Mouse (Mus musculus) stomach, embryonic 15.5 days (tissue): ENCODE results near the gene Mettl26. TPM values are rescaled to one million over a fixed set of nuclear protein-coding genes. Genes with fewer than 3 reads are reported as not detected.

Experiments
- ATAC-seq: fragments of 200-750 bp; cut with Nextera tagmentation; 2 replicates; pipeline ENCODE4 v1.8.0; 2017; ENCODE audit warnings: low read depth, moderate number of reproducible peaks, moderate TSS enrichment; ENCODE audit not compliant: insufficient read depth, low FRiP score
- H3K27ac ChIP-seq: fragments of 300-500 bp; sonication (generic); 2 replicates; pipeline ENCODE4 v1.5.1; 2015; ENCODE audit warnings: mild to moderate bottlenecking, inconsistent platforms
- H3K27me3 ChIP-seq: fragments of 300-500 bp; sonication (generic); replicated peaks from 2 replicates; pipeline ENCODE4 v1.6.1; 2015; ENCODE audit warnings: inconsistent platforms
- H3K36me3 ChIP-seq: fragments of 300-500 bp; sonication (generic); 2 replicates; pipeline ENCODE4 v1.6.1; 2015; ENCODE audit warnings: inconsistent platforms
- H3K4me1 ChIP-seq: fragments of 300-500 bp; sonication (generic); 2 replicates; pipeline ENCODE4 v1.6.1; 2015; ENCODE audit warnings: inconsistent platforms
- H3K4me2 ChIP-seq: fragments of 300-500 bp; sonication (generic); 2 replicates; pipeline ENCODE4 v1.6.1; 2015; ENCODE audit warnings: mild to moderate bottlenecking, inconsistent platforms
- H3K4me3 ChIP-seq: fragments of 300-500 bp; sonication (generic); replicated peaks from 2 replicates; pipeline ENCODE4 v1.5.1; 2015; ENCODE audit warnings: inconsistent platforms
- H3K9ac ChIP-seq: fragments of 300-500 bp; sonication (generic); 2 replicates; pipeline ENCODE4 v1.6.1; 2015; ENCODE audit warnings: inconsistent platforms
- H3K9me3 ChIP-seq: fragments of 300-500 bp; sonication (generic); 2 replicates; pipeline ENCODE4 v1.6.1; 2016; ENCODE audit warnings: inconsistent platforms
- WGBS: fragments of 180-500 bp; shearing (Covaris S2); methylation state at CpG from one replicate; pipeline ENCODE4 v1.1.7; 2015; 5-methylcytosine and 5-hydroxymethylcytosine counted together
- polyA plus RNA-seq: library from polyadenylated mRNA; unstranded; fragments of >200 nt; fragmentation: Nextera tagmentation; extraction: Ambion mirVana; gene quantifications from 2 replicates; pipeline ENCODE4 v1.2.1, GENCODE M21; 2015

Mettl26 gene
- polyA plus RNA-seq, 1 experiment from 2014 or later = 68.3 TPM

DNA sequence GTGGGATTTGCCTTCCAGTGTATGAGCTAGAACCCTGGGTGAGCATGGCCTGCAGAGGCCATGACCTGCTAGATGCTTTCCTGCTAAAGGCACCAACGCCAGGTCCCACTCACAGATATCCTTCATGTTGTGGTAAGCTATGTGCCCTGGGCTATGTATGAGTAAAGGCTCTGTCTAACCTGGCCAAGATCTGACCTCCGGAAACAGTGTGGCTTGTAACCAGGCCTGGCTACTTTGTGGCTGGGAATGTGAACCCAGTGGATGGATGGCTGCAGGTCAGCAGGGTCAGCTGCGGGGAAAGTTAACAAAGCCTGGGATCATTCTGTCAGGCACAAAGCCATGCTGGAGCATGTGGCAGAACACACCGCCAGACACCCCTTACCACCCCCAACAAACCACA is 6.8 kb downstream of the Mettl26 start:
- WGBS = 45% methylated on average over 4 of the region's 4 CpGs
- peaks cover 17% of the 10 kb centered on the region for H3K36me3 ChIP-seq
- ATAC-seq = no peak

DNA sequence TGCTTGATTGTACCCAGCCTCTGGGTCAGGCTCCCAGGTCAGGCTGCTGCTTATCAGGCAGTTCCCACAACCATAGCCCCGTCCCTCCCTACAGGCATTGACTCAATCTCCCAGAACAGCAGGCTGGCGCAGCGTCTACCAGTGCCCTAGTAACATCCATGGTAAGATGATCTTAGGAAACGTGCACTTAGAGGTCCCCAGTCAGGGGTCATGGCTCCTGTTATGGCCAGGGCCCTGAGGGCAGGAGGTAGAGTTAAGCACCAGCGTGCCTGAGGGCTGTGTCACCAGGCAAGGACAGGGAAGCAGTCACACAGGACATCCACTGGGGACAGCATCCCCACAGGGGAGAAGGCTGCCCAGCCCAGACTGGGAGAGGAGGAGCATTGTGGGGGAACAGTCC is 7.4 kb downstream of the Mettl26 start:
- H3K4me2 ChIP-seq = no peak overlapping the region
- ATAC-seq = no peak
- no peak overlapping the region for H3K4me3 ChIP-seq
- no peak overlapping the region for H3K9ac ChIP-seq
- peaks cover 17% of the 10 kb centered on the region for H3K36me3 ChIP-seq
- H3K27me3 ChIP-seq = no peaks in the 10 kb centered on the region
- WGBS = 30% methylated on average over 5 of the region's 5 CpGs
- H3K9me3 ChIP-seq = no peaks in the 10 kb centered on the region
- peaks cover 16% of the 10 kb centered on the region; the same call in 1 of the 2 replicates for H3K4me1 ChIP-seq
- no peak overlapping the region for H3K27ac ChIP-seq

More for the DNA sequence above, 6.8 kb downstream of the Mettl26 start:
- Histone ChIP-seq H3K9me3 (no peaks in the 10 kb centered on the region), H3K4me2 (no peak overlapping the region), H3K27ac (no peak overlapping the region), H3K9ac (no peak overlapping the region), H3K27me3 (no peaks in the 10 kb centered on the region), H3K4me3 (no peak overlapping the region), H3K4me1 (peaks cover 21% of the 10 kb centered on the region)

DNA sequence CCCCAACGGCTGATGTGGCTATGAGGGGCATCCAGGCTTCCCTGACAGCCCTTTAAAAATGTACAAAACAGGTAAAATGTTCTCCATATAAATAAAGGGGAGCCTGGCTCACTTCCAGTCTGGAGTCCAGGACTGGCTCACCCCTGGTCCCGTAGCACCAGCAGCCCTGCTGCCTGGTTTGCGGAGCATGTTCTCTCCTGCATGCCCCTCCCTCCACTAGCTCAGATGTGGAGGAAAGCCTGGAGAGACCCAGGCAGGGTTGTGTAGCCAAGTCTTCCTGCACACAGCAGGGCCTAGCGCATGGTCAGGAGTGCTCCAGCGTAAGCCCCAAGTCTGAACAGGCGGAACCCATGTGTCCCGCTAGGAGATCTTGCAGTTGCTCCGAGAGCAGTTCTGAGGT is 8.4 kb downstream of the Mettl26 start:
- Histone ChIP-seq H3K36me3 (peaks cover 22% of the 10 kb centered on the region), H3K9ac (no peak overlapping the region), H3K4me2 (no peak overlapping the region), H3K4me1 (peaks cover 16% of the 10 kb centered on the region; the same call in 1 of the 2 replicates), H3K9me3 (no peaks in the 10 kb centered on the region), H3K4me3 (no peak overlapping the region), H3K27ac (no peak overlapping the region), H3K27me3 (no peaks in the 10 kb centered on the region)
- 88% methylated on average over 8 of the region's 8 CpGs for WGBS
- no peak for ATAC-seq

DNA sequence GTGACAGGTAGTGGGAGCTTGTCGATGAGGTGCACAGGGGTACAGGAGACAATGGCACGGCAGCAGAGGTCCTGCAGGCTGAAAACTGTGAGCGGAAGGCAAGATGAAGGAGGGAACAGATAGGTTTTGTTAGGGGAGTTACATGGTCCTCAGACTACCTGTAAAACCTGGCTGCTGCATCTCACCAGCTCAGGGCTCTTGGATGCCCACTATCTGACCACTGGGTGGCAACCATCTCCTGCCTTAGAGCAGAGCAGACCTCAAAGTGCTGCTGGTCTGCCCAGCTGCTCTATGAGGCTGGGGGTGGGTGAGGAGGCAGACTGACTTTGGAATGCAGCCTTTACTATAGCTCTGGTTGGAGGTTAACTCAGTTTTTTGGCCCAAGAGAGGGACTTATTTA is 8.9 kb downstream of the Mettl26 start:
- H3K36me3 ChIP-seq = peaks cover 22% of the 10 kb centered on the region
- ATAC-seq = no peak
- no peak overlapping the region for H3K4me2 ChIP-seq
- no peak overlapping the region for H3K27ac ChIP-seq
- no peaks in the 10 kb centered on the region for H3K9me3 ChIP-seq
- 88% methylated on average over 3 of the region's 3 CpGs for WGBS
- no peaks in the 10 kb centered on the region for H3K27me3 ChIP-seq
- H3K4me3 ChIP-seq = no peak overlapping the region
- peaks cover 16% of the 10 kb centered on the region; the same call in 1 of the 2 replicates for H3K4me1 ChIP-seq
- no peak overlapping the region for H3K9ac ChIP-seq

DNA sequence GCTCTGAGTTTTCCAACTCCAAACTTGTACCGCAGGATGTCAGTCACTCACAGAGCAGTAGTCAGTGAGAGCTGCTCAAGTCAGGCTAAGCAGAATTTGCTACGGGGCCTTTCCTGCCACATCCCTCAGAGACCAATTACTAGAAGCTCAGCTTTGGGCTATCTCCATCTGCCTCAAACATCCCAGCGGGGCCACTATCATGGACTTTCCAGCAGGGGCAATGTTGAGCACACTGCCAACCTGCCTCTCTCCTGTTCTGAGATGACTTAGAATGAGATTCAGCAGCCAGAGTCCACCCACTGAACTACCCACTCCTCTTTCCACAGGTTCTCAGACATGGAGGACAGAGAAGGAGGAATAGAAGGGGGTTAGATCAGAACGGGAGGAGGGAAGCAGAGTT is 10.8 kb downstream of the Mettl26 start:
- Histone ChIP-seq H3K4me3 (no peak overlapping the region), H3K27ac (no peak overlapping the region), H3K27me3 (no peaks in the 10 kb centered on the region), H3K4me1 (0 out of 2 replicates have a peak, but pooled peaks cover 8% of the 10 kb centered on the region), H3K9ac (no peak overlapping the region), H3K9me3 (no peaks in the 10 kb centered on the region), H3K36me3 (peaks cover 32% of the 10 kb centered on the region), H3K4me2 (no peak overlapping the region)
- 62% methylated on average over 4 of the region's 4 CpGs for WGBS
- no peak for ATAC-seq

DNA sequence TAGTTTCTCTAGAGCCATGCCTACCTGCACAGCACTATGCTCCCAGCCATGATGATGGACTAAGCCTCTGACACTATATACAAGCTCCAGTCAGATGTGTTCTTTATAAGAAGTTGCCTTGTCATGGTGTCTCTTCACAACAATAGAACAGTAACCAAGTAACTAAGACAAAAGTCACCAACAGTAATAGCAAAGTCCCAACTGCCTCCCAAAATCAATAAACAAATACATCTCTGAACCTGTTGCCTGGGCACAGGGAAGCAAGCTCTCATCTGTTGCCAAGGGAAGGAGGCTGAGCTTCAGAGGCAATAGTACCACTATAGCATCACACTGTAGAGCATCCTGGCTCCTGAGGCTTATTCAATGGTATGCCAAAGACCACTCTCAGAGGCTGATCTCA is 11.9 kb downstream of the Mettl26 start:
- H3K4me2 ChIP-seq = no peak overlapping the region
- no peaks in the 10 kb centered on the region for H3K9me3 ChIP-seq
- H3K9ac ChIP-seq = no peak overlapping the region
- H3K27ac ChIP-seq = no peak overlapping the region
- H3K4me1 ChIP-seq = no peaks in the 10 kb centered on the region
- H3K4me3 ChIP-seq = no peak overlapping the region
- peaks cover 32% of the 10 kb centered on the region for H3K36me3 ChIP-seq
- ATAC-seq = no peak
- no peaks in the 10 kb centered on the region for H3K27me3 ChIP-seq

DNA sequence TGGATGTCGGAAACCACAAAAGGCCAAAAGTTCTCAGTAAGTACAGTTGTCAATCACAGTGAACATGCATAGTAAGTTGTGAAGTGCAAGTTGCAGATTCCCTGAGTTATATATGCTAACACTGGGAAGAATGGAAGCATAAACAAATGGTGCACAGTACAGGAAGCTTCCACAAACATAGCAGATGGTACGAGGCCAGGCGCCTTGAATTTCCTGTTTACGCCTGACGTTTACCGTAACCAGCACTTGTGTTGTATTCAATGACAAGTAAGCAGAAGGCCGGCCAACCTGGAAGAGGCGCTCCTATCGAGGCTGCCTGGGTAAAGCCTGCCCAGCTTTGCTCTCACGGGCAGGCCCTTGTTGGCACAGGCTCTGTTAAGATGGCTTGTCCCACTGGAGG is 12.6 kb downstream of the Mettl26 start:
- H3K4me2 ChIP-seq = no peak overlapping the region
- no peak for ATAC-seq
- no peaks in the 10 kb centered on the region for H3K27me3 ChIP-seq
- H3K27ac ChIP-seq = no peak overlapping the region
- H3K9me3 ChIP-seq = no peaks in the 10 kb centered on the region
- H3K36me3 ChIP-seq = peaks cover 32% of the 10 kb centered on the region
- H3K4me1 ChIP-seq = no peaks in the 10 kb centered on the region
- H3K9ac ChIP-seq = no peak overlapping the region
- H3K4me3 ChIP-seq = no peak overlapping the region
- WGBS = 79% methylated on average over 10 of the region's 10 CpGs

DNA sequence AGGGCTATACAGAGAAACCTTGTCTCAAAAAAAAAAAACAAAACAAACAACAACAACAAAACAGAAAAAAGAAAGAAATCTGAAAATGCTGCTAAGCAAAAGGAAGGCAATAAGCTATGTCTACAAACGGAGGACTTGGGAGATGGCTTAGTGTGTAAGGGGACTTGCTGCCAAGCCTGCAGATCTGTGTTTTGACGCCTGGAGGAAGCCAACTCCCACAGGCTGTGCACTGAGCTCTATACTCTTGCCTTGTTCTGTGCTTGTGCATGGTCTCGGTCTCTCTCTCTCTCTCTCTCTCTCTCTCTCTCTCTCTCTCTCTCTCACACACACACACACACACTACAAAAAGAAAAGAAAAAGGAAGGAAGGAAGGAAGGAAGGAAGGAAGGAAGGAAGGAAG is 14.0 kb downstream of the Mettl26 start:
- WGBS = 84% methylated on average over 3 of the region's 3 CpGs
- H3K27me3 ChIP-seq = no peaks in the 10 kb centered on the region
- H3K4me3 ChIP-seq = no peak overlapping the region
- H3K9ac ChIP-seq = no peak overlapping the region
- H3K4me2 ChIP-seq = no peak overlapping the region
- H3K4me1 ChIP-seq = no peaks in the 10 kb centered on the region
- no peaks in the 10 kb centered on the region for H3K9me3 ChIP-seq
- H3K27ac ChIP-seq = no peak overlapping the region
- H3K36me3 ChIP-seq = peaks cover 23% of the 10 kb centered on the region
- no peak for ATAC-seq

DNA sequence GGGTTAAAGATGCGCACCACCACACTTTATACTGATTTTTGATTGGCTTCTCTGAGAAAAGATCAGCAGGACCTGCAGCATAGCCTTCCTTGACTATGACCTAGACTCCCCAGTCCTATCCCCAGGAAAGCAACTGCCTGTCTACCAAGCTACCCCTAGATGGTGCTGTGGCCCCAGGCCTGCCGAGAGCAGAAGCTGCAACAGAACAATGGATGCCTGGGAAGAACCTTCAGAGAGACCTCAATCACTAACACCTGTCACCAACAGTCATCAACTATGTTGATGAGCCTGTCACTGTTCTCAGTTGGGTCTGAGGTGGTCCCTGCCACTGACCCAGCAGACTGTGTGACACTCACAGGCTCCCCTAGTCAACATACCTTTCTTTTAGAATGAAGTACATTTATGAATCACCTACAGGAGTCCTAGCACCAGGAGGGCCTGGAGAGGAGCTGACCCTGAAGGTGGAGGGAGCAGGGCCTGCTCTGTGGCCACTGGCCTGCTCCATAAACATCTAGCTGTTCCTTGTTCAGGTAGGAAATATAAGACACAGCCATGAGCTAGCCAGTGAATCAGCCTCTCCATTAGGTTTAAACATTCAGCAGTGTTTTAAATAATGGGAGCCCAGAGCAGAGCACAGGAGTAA is 19.2 kb downstream of the Mettl26 start:
- H3K4me1 ChIP-seq = no peaks in the 10 kb centered on the region
- H3K27me3 ChIP-seq = no peaks in the 10 kb centered on the region
- no peak overlapping the region for H3K9ac ChIP-seq
- no peak; the same call in 1 of the 2 replicates for ATAC-seq
- no peak overlapping the region for H3K4me2 ChIP-seq
- peaks cover 10% of the 10 kb centered on the region for H3K36me3 ChIP-seq
- H3K9me3 ChIP-seq = no peaks in the 10 kb centered on the region
- no peak overlapping the region for H3K4me3 ChIP-seq
- H3K27ac ChIP-seq = 0 out of 2 replicates have a peak overlapping the region, but pooled peaks have one; percentile 0
- 35% methylated on average over 2 of the region's 2 CpGs for WGBS

DNA sequence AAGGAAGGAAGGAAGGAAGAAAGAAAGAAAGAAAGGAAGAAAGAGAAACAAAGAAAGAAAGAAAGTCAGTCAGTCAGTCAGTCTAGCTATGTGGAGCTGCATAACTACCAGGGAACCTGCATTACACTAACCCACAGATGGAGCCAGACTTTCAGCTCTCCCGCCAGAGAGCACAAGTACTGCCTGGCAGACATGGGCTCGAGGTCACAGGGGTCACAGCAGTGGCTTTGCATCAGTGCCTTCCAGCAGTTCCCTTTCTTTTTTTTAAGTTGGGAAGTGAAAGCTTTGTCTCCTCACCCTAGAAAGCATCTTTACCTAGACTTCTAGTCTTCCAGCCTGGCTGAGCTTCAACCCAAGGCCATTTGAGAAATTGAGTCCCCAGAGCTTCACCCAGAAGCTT is 20.5 kb downstream of the Mettl26 start:
- Histone ChIP-seq H3K4me1 (no peaks in the 10 kb centered on the region), H3K9ac (no peak overlapping the region), H3K36me3 (peaks cover 3% of the 10 kb centered on the region; the same call in 1 of the 2 replicates), H3K9me3 (no peaks in the 10 kb centered on the region), H3K4me3 (no peak overlapping the region), H3K27ac (no peak overlapping the region), H3K4me2 (no peak overlapping the region), H3K27me3 (no peaks in the 10 kb centered on the region)
- 46% methylated on average over 2 of the region's 2 CpGs for WGBS
- no peak for ATAC-seq

DNA sequence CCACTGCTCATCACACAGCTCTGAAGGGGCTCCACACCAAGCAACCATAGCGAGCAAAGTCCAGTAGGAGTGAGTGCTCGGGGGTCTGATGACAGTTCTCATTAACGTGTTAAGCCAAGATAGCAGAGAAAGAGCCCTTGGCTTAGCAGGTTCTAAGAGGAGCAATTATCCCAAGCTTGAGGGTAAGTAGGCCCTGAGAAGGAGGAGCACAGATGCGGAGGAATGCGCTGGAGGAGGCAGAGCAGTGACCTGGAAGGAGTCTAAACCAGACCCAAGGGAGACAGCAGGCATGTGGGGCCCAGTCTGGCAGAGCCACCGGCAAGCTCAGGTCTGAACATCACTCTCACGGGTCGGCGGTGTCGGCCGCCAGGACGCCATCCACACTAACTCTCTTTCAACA is 21.0 kb downstream of the Mettl26 start:
- Histone ChIP-seq H3K27ac (no peak overlapping the region), H3K9ac (no peak overlapping the region)
- 73% methylated on average over 12 of the region's 12 CpGs for WGBS

DNA sequence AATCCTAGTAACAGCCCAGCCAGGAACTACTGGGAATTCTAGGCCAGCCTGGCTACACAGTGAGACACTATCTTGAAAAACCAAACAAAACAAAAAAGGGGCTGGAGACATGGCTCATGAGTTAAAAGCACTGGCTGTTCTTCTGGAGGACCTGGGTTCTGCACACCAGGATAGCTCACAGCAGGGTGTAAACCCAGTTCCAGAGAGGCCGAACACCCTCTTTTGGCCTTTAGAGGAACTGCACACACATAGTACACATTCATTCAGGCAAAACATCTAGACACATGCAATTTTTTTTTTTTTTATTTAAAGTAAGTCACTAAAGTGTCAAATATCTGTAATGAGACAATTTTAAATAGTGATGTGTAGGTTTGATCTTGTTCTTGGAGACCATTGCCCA is 25.3 kb downstream of the Mettl26 start:
- WGBS = 100% methylated on average over 1 of the region's 1 CpGs
- H3K27me3 ChIP-seq = no peaks in the 10 kb centered on the region
- ATAC-seq = no peak
- H3K4me3 ChIP-seq = no peak overlapping the region
- no peak overlapping the region for H3K27ac ChIP-seq
- no peaks in the 10 kb centered on the region for H3K9me3 ChIP-seq
- 0 out of 2 replicates have a peak, but pooled peaks cover 9% of the 10 kb centered on the region for H3K36me3 ChIP-seq
- no peak overlapping the region for H3K9ac ChIP-seq
- H3K4me2 ChIP-seq = no peak overlapping the region
- H3K4me1 ChIP-seq = no peaks in the 10 kb centered on the region

More for the DNA sequence above, 21.0 kb downstream of the Mettl26 start:
- Histone ChIP-seq H3K4me3 (no peak overlapping the region), H3K27me3 (no peaks in the 10 kb centered on the region), H3K36me3 (peaks cover 8% of the 10 kb centered on the region; the same call in 1 of the 2 replicates), H3K4me2 (no peak overlapping the region), H3K4me1 (no peaks in the 10 kb centered on the region), H3K9me3 (no peaks in the 10 kb centered on the region)
- no peak for ATAC-seq

DNA sequence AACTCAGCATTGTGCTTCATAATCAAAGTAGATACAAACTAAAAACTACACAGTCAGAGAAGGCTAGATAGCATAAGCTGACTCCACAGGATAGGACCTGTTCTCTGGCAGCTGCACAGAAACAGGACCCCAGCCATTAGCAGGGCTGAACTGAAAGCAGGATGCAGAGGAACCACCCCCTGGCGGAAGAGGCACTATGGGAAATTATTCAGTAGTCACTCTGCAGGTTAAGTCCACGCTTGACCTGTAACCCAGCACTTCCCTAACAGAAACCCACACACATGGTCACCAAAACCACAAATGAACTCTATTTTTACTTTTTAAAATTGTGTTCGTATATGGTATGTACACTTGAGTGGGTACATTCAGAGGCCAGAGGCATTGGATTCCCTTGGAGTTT is 28.2 kb downstream of the Mettl26 start:
- no peaks in the 10 kb centered on the region for H3K9me3 ChIP-seq
- 79% methylated on average over 3 of the region's 3 CpGs for WGBS
- no peak overlapping the region for H3K4me2 ChIP-seq
- ATAC-seq = no peak
- no peaks in the 10 kb centered on the region for H3K4me1 ChIP-seq
- no peaks in the 10 kb centered on the region for H3K27me3 ChIP-seq
- H3K4me3 ChIP-seq = no peak overlapping the region
- no peak overlapping the region for H3K27ac ChIP-seq
- 0 out of 2 replicates have a peak, but pooled peaks cover 9% of the 10 kb centered on the region for H3K36me3 ChIP-seq
- no peak overlapping the region for H3K9ac ChIP-seq
